Mouse (Mus musculus): ENCODE results near the gene Cdc42bpg. TPM values are rescaled to one million over a fixed set of nuclear protein-coding genes. Genes with fewer than 3 reads are reported as not detected.

Cdc42bpg gene
- total and polyA plus RNA-seq, 3 experiments, result 7.0 to 13.9 (median 11.7) TPM

DNA sequence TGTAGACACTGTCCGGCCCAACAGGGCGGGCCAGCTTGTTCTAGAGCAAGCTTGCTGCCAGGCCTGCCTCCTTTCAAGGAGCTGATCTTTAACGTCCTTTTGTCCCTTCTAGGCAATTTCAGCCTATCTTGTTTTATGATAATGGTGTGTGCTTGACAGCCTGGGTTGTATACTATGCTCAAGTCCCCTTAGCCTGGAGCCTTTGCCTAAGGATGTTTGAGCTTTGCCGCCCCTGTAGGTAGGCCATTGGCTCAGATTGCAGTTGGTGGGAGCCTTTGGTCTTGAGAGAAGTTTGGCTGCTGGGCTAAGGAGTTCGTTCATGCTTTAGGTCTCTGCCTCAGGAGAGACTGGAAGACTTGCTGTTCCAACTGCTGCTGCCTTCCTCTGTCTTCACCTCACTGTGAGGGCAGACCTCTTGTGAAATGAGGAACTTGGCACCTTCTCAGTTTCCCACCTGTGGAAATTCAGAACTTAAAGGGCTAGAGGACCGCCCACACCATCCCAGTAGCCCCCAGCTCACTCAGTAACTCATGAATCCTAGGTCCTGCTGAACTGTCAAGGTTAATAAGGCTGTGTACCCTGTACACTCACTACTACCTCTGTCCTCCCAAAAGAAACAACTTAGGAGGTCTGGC is 27.7 kb upstream of the Cdc42bpg start:
- peak overlapping the region; percentile 98 for H3K9ac ChIP-seq (ENCODE audit: low read depth, low read length)
- H3K36me3 ChIP-seq (ENCODE audit: control insufficient read depth, insufficient read depth, low read length), result peaks cover 31% of the 10 kb centered on the region
- TF ChIP-seq POLR2A (IDR thresholded peaks at IDR 0.05; ENCODE audit: insufficient read depth, low read depth, low read length) (no peak), EP300 (IDR thresholded peaks at IDR 0.05; ENCODE audit: insufficient read depth, low read depth, low read length) (no peak), CTCF (IDR thresholded peaks at IDR 0.05) (no peak)
- WGBS, result 7% methylated on average over 6 of the region's 6 CpGs
- no peaks in the 10 kb centered on the region for H3K27me3 ChIP-seq (ENCODE audit: control insufficient read depth, insufficient read depth, low read length)
- no peak for DNase-seq
- intact Hi-C loops (cut with DNase I), result no loop called here
- H3K4me1 ChIP-seq (ENCODE audit: control insufficient read depth, insufficient read depth, low read length), result peaks cover 25% of the 10 kb centered on the region
- H3K79me2 ChIP-seq (replicated peaks; ENCODE audit: control insufficient read depth, insufficient read depth, low read length), result peaks cover 3% of the 10 kb centered on the region
- peak overlapping the region; percentile 98 for H3K27ac ChIP-seq
- H3K4me3 ChIP-seq, result peak overlapping the region; percentile 92

- 49% methylated on average over 6 of the region's 6 CpGs for WGBS
- peak overlapping the region; percentile 98 for H3K27ac ChIP-seq
- no peaks in the 10 kb centered on the region for H3K27me3 ChIP-seq (ENCODE audit: control insufficient read depth, insufficient read depth, low read length)
- no peak for TF ChIP-seq POLR2A (IDR thresholded peaks at IDR 0.05; ENCODE audit: insufficient read depth, low read depth, low read length)
- TF ChIP-seq EP300 (IDR thresholded peaks at IDR 0.05; ENCODE audit: insufficient read depth, low read depth, low read length), result no peak
- TF ChIP-seq CTCF (IDR thresholded peaks at IDR 0.05), result no peak
- intact Hi-C loops (cut with DNase I), result no loop called here
- peak overlapping the region; percentile 98 for H3K9ac ChIP-seq (ENCODE audit: low read depth, low read length)
- peaks cover 3% of the 10 kb centered on the region for H3K79me2 ChIP-seq (replicated peaks; ENCODE audit: control insufficient read depth, insufficient read depth, low read length)
- peaks cover 29% of the 10 kb centered on the region for H3K4me1 ChIP-seq (ENCODE audit: control insufficient read depth, insufficient read depth, low read length)
- peak overlapping the region; percentile 92 for H3K4me3 ChIP-seq
- H3K36me3 ChIP-seq (ENCODE audit: control insufficient read depth, insufficient read depth, low read length), result peaks cover 39% of the 10 kb centered on the region
- DNase-seq, result no peak
Measured at GRCm38 (mm10) chr19:6279481-6280144, 26.6 kb upstream of the Cdc42bpg start.

- WGBS, result 74% methylated on average over 7 of the region's 7 CpGs
- DNase-seq, result no peak
- peaks cover 36% of the 10 kb centered on the region for H3K4me1 ChIP-seq (ENCODE audit: control insufficient read depth, insufficient read depth, low read length)
- peak overlapping the region; percentile 98 for H3K27ac ChIP-seq
- intact Hi-C loops (cut with DNase I), result no loop called here
- TF ChIP-seq CTCF (IDR thresholded peaks at IDR 0.05), result no peak
- TF ChIP-seq POLR2A (IDR thresholded peaks at IDR 0.05; ENCODE audit: insufficient read depth, low read depth, low read length), result no peak
- TF ChIP-seq EP300 (IDR thresholded peaks at IDR 0.05; ENCODE audit: insufficient read depth, low read depth, low read length), result no peak
- H3K79me2 ChIP-seq (replicated peaks; ENCODE audit: control insufficient read depth, insufficient read depth, low read length), result peaks cover 3% of the 10 kb centered on the region
- no peaks in the 10 kb centered on the region for H3K27me3 ChIP-seq (ENCODE audit: control insufficient read depth, insufficient read depth, low read length)
- H3K36me3 ChIP-seq (ENCODE audit: control insufficient read depth, insufficient read depth, low read length), result peaks cover 48% of the 10 kb centered on the region
- peak overlapping the region; percentile 0; the same call in 1 of the 2 replicates for H3K9ac ChIP-seq (ENCODE audit: low read depth, low read length)
- peak overlapping the region; percentile 92 for H3K4me3 ChIP-seq
Measured at GRCm38 (mm10) chr19:6280554-6280953, 25.7 kb upstream of the Cdc42bpg start.

DNA sequence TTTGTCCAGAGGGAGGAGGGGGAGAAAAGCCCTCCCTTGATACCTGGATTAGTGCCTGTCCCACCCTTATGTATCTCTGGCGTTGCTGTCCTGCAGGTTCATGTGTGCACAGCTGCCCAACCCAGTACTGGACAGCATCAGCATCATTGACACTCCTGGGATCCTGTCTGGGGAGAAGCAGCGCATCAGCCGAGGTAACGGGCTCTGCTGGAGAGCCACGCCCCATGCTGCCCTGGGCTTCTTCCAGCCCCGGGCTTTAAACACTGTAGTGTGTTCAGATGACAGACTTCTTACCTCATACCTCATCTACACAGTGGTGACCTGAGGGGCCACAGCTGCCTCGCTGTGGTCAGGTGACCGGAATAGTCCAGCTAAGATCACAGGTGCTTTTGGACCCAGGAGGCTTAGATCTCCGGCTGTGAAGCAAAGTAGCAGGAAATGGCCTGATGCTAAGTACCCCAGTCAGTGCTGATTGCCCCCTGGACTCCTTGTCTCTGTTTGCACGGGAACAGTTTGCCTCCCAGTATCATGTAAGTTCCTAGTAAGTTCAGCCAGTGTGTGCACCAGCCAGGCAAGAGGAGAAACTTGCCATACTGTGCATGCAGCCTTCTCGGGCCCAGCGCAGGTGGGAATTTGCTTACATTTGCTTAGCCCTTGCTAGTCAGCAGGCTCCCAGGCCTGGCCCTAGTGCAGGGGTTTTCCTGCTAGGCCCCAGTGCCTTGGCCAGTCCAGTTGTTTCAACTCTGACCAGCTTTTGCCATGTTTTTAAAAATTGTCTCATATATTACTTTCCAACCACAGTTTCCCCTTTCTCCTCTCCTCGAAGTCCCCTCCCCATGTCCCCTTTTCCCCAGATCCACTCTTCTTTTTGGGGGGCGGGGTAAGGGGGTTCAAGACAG is 24.9 kb upstream of the Cdc42bpg start:
- Histone ChIP-seq H3K27ac (peak overlapping the region; percentile 98), H3K36me3 (ENCODE audit: control insufficient read depth, insufficient read depth, low read length) (peaks cover 55% of the 10 kb centered on the region), H3K79me2 (replicated peaks; ENCODE audit: control insufficient read depth, insufficient read depth, low read length) (peaks cover 3% of the 10 kb centered on the region), H3K27me3 (ENCODE audit: control insufficient read depth, insufficient read depth, low read length) (no peaks in the 10 kb centered on the region), H3K4me1 (ENCODE audit: control insufficient read depth, insufficient read depth, low read length) (peaks cover 40% of the 10 kb centered on the region), H3K4me3 (peak overlapping the region; percentile 92; the same call in 1 of the 2 replicates), H3K9ac (ENCODE audit: low read depth, low read length) (0 out of 2 replicates have a peak overlapping the region, but pooled peaks have one; percentile 14)
- no peak for TF ChIP-seq EP300 (IDR thresholded peaks at IDR 0.05; ENCODE audit: insufficient read depth, low read depth, low read length)
- no peak for TF ChIP-seq POLR2A (IDR thresholded peaks at IDR 0.05; ENCODE audit: insufficient read depth, low read depth, low read length)
- TF ChIP-seq CTCF (IDR thresholded peaks at IDR 0.05), result no peak
- DNase-seq, result no peak
- intact Hi-C loops (cut with DNase I), result no loop called here
- WGBS, result 63% methylated on average over 14 of the region's 14 CpGs

DNA sequence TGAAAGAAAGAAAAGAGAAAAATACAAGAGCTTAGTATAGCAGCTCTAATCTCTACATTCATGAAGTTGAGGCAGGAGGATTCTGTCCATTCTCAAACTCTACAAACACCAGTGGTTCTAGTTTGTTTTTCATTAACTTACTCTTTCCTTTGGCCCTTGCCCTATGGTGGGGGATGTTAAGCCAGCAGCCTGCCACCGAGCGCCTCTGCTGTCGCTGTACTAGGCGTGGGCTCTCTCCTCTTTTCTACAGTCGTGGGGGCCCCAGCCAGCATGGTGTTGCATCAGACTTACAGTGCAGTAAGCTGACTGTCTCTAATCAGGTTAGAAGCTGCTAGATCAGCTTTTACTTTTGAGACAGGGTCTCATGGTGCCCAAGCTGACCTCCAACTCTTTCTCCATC is 23.3 kb upstream of the Cdc42bpg start:
- peaks cover 68% of the 10 kb centered on the region for H3K36me3 ChIP-seq (ENCODE audit: control insufficient read depth, insufficient read depth, low read length)
- intact Hi-C loops (cut with DNase I), result no loop called here
- WGBS, result 59% methylated on average over 5 of the region's 5 CpGs
- no peak for DNase-seq
- H3K27me3 ChIP-seq (ENCODE audit: control insufficient read depth, insufficient read depth, low read length), result no peaks in the 10 kb centered on the region
- H3K27ac ChIP-seq, result peak overlapping the region; percentile 91; the same call in 1 of the 2 replicates
- TF ChIP-seq POLR2A (IDR thresholded peaks at IDR 0.05; ENCODE audit: insufficient read depth, low read depth, low read length), result no peak
- TF ChIP-seq EP300 (IDR thresholded peaks at IDR 0.05; ENCODE audit: insufficient read depth, low read depth, low read length), result no peak
- TF ChIP-seq CTCF (IDR thresholded peaks at IDR 0.05), result no peak
- H3K4me3 ChIP-seq, result no peak overlapping the region
- H3K79me2 ChIP-seq (replicated peaks; ENCODE audit: control insufficient read depth, insufficient read depth, low read length), result peaks cover 3% of the 10 kb centered on the region
- peaks cover 52% of the 10 kb centered on the region for H3K4me1 ChIP-seq (ENCODE audit: control insufficient read depth, insufficient read depth, low read length)
- no peak overlapping the region; the same call in 1 of the 2 replicates for H3K9ac ChIP-seq (ENCODE audit: low read depth, low read length)
